Comparison of ENCODE assay signal across 27 mouse cellular contexts in genomic region chr2:172800801-172801200, GRCm38 (mm10).
DNase-seq lines count a peak whose midpoint lies in the region; ATAC-seq and TF ChIP-seq lines count a peak whose summit lies in the region.
"Had no signal": no experiment of that assay in that cellular context is flagged by ENCODE, and none has a peak within 500 bp of the region (broad histone marks: within the 10 kb centered on the region; RNA-seq: fewer than 3 reads in every experiment).

No protein-coding gene starts in this region.

- H3K4me2 ChIP-seq in forebrain, postnatal 0 days (ENCODE audit: low read depth): no peak overlapping the region
- no peak overlapping the region for H3K4me2 ChIP-seq in neural tube, embryonic 12.5 days (replicated peaks)
- H3K4me2 ChIP-seq in neural tube, embryonic 15.5 days: no peak overlapping the region
- no peak overlapping the region for H3K4me2 ChIP-seq in limb, embryonic 12.5 days
- no peak overlapping the region for H3K4me2 ChIP-seq in lung, postnatal 0 days (replicated peaks; ENCODE audit: low read depth, low read length)
- H3K4me2 ChIP-seq: embryonic facial prominence, embryonic 15.5 days; forebrain, embryonic 13.5 days; kidney, embryonic 15.5 days; liver, embryonic 15.5 days; lung, embryonic 14.5 days had no signal

- peak overlapping the region; percentile 36; the same call in 1 of the 2 replicates for H3K27ac ChIP-seq in forebrain, embryonic 10.5 days
- H3K27ac ChIP-seq in forebrain, postnatal 0 days (ENCODE audit: low read depth, low read length): no peak overlapping the region
- H3K27ac ChIP-seq in neural tube, embryonic 12.5 days: no peak overlapping the region
- no peak overlapping the region for H3K27ac ChIP-seq in neural tube, embryonic 15.5 days (replicated peaks)
- H3K27ac ChIP-seq in limb, embryonic 12.5 days: peak overlapping the region; percentile 64
- no peak overlapping the region for H3K27ac ChIP-seq in lung, postnatal 0 days (ENCODE audit: low read length)
- H3K27ac ChIP-seq: embryonic facial prominence, embryonic 15.5 days; forebrain, embryonic 13.5 days; kidney, embryonic 15.5 days; layer of hippocampus, adult 2 months; left cerebral cortex, adult 2 months; liver, embryonic 15.5 days had no signal

- TF ChIP-seq CTCF in forebrain, postnatal 0 days (IDR thresholded peaks at IDR 0.05; ENCODE audit: low read depth): no peak
- TF ChIP-seq CTCF in lung, postnatal 0 days (IDR thresholded peaks at IDR 0.05): no peak

- no peak for ATAC-seq in forebrain, postnatal 0 days
- 0 out of 2 replicates have a peak, but pooled peaks have one; percentile 21 for ATAC-seq in neural tube, embryonic 12.5 days (ENCODE audit: low FRiP score, low read depth)
- no peak for ATAC-seq in neural tube, embryonic 15.5 days (ENCODE audit: low FRiP score)
- no peak for ATAC-seq in limb, embryonic 12.5 days (ENCODE audit: insufficient number of reproducible peaks, insufficient read depth, low FRiP score, low TSS enrichment, low read depth)
- no peak for ATAC-seq in lung, postnatal 0 days
- ATAC-seq: forebrain, embryonic 13.5 days; Patski had no signal

- H3K36me3 ChIP-seq in forebrain, embryonic 10.5 days (replicated peaks): no peaks in the 10 kb centered on the region
- H3K36me3 ChIP-seq in forebrain, postnatal 0 days (ENCODE audit: insufficient read depth): no peaks in the 10 kb centered on the region
- no peaks in the 10 kb centered on the region for H3K36me3 ChIP-seq in neural tube, embryonic 12.5 days
- H3K36me3 ChIP-seq in neural tube, embryonic 15.5 days: no peaks in the 10 kb centered on the region
- H3K36me3 ChIP-seq in limb, embryonic 12.5 days: no peaks in the 10 kb centered on the region
- no peaks in the 10 kb centered on the region for H3K36me3 ChIP-seq in lung, postnatal 0 days (ENCODE audit: insufficient read depth, low read length)
- H3K36me3 ChIP-seq: embryonic facial prominence, embryonic 15.5 days; kidney, embryonic 15.5 days; liver, embryonic 15.5 days had no signal

- no peak for TF ChIP-seq EP300 in lung, postnatal 0 days (IDR thresholded peaks at IDR 0.05)

- no peak overlapping the region for H3K9ac ChIP-seq in forebrain, postnatal 0 days
- no peak overlapping the region for H3K9ac ChIP-seq in neural tube, embryonic 12.5 days
- no peak overlapping the region for H3K9ac ChIP-seq in neural tube, embryonic 15.5 days (replicated peaks)
- H3K9ac ChIP-seq in limb, embryonic 12.5 days (replicated peaks): no peak overlapping the region
- H3K9ac ChIP-seq in lung, postnatal 0 days (replicated peaks; ENCODE audit: low read depth): no peak overlapping the region
- H3K9ac ChIP-seq: embryonic facial prominence, embryonic 15.5 days; forebrain, embryonic 13.5 days; kidney, embryonic 15.5 days; liver, embryonic 15.5 days; lung, embryonic 14.5 days had no signal

- H3K27me3 ChIP-seq in forebrain, embryonic 10.5 days (ENCODE audit: poor library complexity, severe bottlenecking): peaks cover 24% of the 10 kb centered on the region
- no peaks in the 10 kb centered on the region for H3K27me3 ChIP-seq in forebrain, postnatal 0 days (ENCODE audit: insufficient read depth, low read length)
- H3K27me3 ChIP-seq in neural tube, embryonic 12.5 days (replicated peaks): no peaks in the 10 kb centered on the region
- no peaks in the 10 kb centered on the region; the same call in 1 of the 2 replicates for H3K27me3 ChIP-seq in neural tube, embryonic 15.5 days (replicated peaks)
- H3K27me3 ChIP-seq in limb, embryonic 12.5 days: peaks cover 24% of the 10 kb centered on the region
- H3K27me3 ChIP-seq in lung, postnatal 0 days (replicated peaks; ENCODE audit: insufficient read depth, low read length): no peaks in the 10 kb centered on the region
- H3K27me3 ChIP-seq: embryonic facial prominence, embryonic 15.5 days; forebrain, embryonic 13.5 days; kidney, embryonic 15.5 days; liver, embryonic 15.5 days had no signal

- peaks cover 42% of the 10 kb centered on the region for H3K4me1 ChIP-seq in forebrain, embryonic 10.5 days
- no peaks in the 10 kb centered on the region for H3K4me1 ChIP-seq in forebrain, postnatal 0 days (ENCODE audit: insufficient read depth)
- H3K4me1 ChIP-seq in neural tube, embryonic 12.5 days: 0 out of 2 replicates have a peak, but pooled peaks cover 5% of the 10 kb centered on the region
- H3K4me1 ChIP-seq in neural tube, embryonic 15.5 days: 0 out of 2 replicates have a peak, but pooled peaks cover 2% of the 10 kb centered on the region
- H3K4me1 ChIP-seq in limb, embryonic 12.5 days (replicated peaks): peaks cover 33% of the 10 kb centered on the region
- H3K4me1 ChIP-seq in lung, postnatal 0 days (ENCODE audit: insufficient read depth, low read depth, low read length): no peaks in the 10 kb centered on the region
- H3K4me1 ChIP-seq: forebrain, embryonic 13.5 days; liver, embryonic 15.5 days had no signal

- DNase-seq in forebrain, embryonic 10.5 days (ENCODE audit: extremely low spot score, low spot score): no peak
- DNase-seq in forebrain, postnatal 0 days: no peak
- no peak for DNase-seq in lung, postnatal 0 days (ENCODE audit: low spot score)
- no peak for DNase-seq in lung, postnatal 10 days
- DNase-seq: adrenal gland, postnatal 10 days; cerebellum, adult 8-10 months; cerebellum, postnatal 25 days; gastrocnemius, postnatal 14 days; heart, postnatal 14 days; kidney, adult 11 months; kidney, postnatal 36 days; lung, embryonic 14.5 days; lung, postnatal 36 days; midbrain, embryonic 14.5 days; right cerebral cortex, adult 18-20 months; spleen, adult 18-20 months; thymus, postnatal 14 days had no signal

- H3K9me3 ChIP-seq in forebrain, embryonic 10.5 days: peaks cover 9% of the 10 kb centered on the region
- H3K9me3 ChIP-seq in forebrain, postnatal 0 days (ENCODE audit: low read length): no peaks in the 10 kb centered on the region
- 0 out of 2 replicates have a peak, but pooled peaks cover 5% of the 10 kb centered on the region for H3K9me3 ChIP-seq in neural tube, embryonic 12.5 days
- no peaks in the 10 kb centered on the region for H3K9me3 ChIP-seq in neural tube, embryonic 15.5 days (replicated peaks)
- peaks cover 8% of the 10 kb centered on the region; the same call in 1 of the 2 replicates for H3K9me3 ChIP-seq in limb, embryonic 12.5 days
- H3K9me3 ChIP-seq in lung, postnatal 0 days (ENCODE audit: low read length): no peaks in the 10 kb centered on the region
- H3K9me3 ChIP-seq: embryonic facial prominence, embryonic 15.5 days; kidney, embryonic 15.5 days; liver, embryonic 15.5 days had no signal

- H3K4me3 ChIP-seq in forebrain, embryonic 10.5 days: no peak overlapping the region
- no peak overlapping the region for H3K4me3 ChIP-seq in forebrain, postnatal 0 days (ENCODE audit: low read depth, low read length)
- H3K4me3 ChIP-seq in neural tube, embryonic 12.5 days: no peak overlapping the region
- H3K4me3 ChIP-seq in neural tube, embryonic 15.5 days (replicated peaks): no peak overlapping the region
- H3K4me3 ChIP-seq in limb, embryonic 12.5 days (replicated peaks): no peak overlapping the region
- H3K4me3 ChIP-seq in lung, postnatal 0 days (ENCODE audit: low read depth, low read length): no peak overlapping the region
- H3K4me3 ChIP-seq: embryonic facial prominence, embryonic 15.5 days; forebrain, embryonic 13.5 days; kidney, embryonic 15.5 days; layer of hippocampus, adult 2 months; left cerebral cortex, adult 2 months; liver, embryonic 15.5 days had no signal

- 60% methylated on average over 9 of the region's 9 CpGs for WGBS in forebrain, embryonic 10.5 days
- 72% methylated on average over 9 of the region's 9 CpGs for WGBS in forebrain, postnatal 0 days
- 62% methylated on average over 9 of the region's 9 CpGs for WGBS in neural tube, embryonic 12.5 days
- WGBS in neural tube, embryonic 15.5 days: 46% methylated on average over 9 of the region's 9 CpGs
- WGBS in limb, embryonic 12.5 days: 28% methylated on average over 9 of the region's 9 CpGs
- 66% methylated on average over 9 of the region's 9 CpGs for WGBS in lung, postnatal 0 days

Comparison
In these comparisons a context has a peak if more than half of its experiments do, and no peak if none do; other contexts are left out.
1. H3K27ac ChIP-seq: peak in forebrain, embryonic 10.5 days (single experiment) and limb, embryonic 12.5 days (single experiment); none in forebrain, postnatal 0 days (single experiment), neural tube, embryonic 12.5 days (single experiment), neural tube, embryonic 15.5 days (single experiment) and lung, postnatal 0 days (single experiment).